Mouse (Mus musculus) liver, postnatal 0 days (tissue): ENCODE results near the gene Ramp2.

Experiments
- CTCF ChIP-seq: sonication (generic); IDR thresholded peaks from 2 replicates; pipeline ENCODE4 v1.5.1; 2016; ENCODE audit warnings: antibody characterized with exemption, low read depth
- EP300 ChIP-seq: IDR thresholded peaks from 2 replicates; pipeline ENCODE4 v1.6.1; 2016; ENCODE audit warnings: antibody characterized with exemption, low read depth, mild to moderate bottlenecking

DNA sequence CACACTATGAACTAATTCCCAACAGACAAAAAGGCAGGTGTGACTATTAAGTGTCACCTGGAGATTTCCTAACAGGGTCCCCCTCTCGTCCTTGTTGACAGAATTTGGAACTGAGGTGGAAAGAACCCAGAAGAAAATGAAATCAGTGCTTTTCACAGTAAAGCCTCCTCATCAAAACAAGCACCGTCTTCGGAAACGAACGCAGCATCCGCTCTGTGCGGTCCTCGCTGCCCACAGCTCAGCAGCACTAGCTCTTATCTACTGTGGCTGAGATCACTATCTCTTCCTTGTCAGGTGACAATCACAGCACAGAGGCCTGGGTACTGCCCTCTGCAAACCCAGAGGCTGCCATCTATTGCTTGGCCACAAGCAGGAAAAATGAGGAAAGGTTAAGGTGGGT, 49.7 kb upstream of the Ramp2 start:
- TF ChIP-seq CTCF (no peak), EP300 (no peak)
